Mouse (Mus musculus): ENCODE data around the gene Ttll13.

Gene Ttll13

GRCm38 (mm10) chr7:80268897-80269750 is 22.9 kb downstream of the Ttll13 start, which contains the start of gene Vps33b:
TSS of gene Vps33b (plus strand) at chr7:80269649.
- DNase-seq, result peak; percentile 95

DNA sequence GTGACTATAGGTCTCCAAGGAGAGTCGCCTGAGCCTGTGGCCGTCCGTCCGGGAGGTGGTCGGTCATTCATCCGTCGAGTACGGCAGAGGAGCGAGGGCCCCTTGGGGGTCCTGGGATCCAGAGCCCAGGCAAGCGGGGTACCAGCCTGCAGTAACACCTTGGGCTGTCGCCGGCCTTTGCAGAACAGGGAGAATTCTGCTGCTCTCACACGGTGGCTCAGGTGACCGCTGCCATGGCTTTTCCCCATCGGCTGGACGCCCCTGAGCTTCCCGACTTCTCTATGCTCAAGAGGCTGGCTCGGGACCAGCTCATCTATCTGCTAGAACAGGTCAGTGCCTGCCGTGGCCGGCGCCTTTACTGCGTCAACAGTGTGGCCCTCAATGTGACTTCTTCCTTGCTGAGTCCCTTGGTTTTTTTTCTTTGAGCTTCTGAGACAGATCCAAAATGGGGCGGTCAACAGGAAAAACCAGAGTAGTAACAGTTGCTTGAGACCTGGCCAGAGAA is 23.6 kb downstream of the Ttll13 start:
- no peak for DNase-seq

DNA sequence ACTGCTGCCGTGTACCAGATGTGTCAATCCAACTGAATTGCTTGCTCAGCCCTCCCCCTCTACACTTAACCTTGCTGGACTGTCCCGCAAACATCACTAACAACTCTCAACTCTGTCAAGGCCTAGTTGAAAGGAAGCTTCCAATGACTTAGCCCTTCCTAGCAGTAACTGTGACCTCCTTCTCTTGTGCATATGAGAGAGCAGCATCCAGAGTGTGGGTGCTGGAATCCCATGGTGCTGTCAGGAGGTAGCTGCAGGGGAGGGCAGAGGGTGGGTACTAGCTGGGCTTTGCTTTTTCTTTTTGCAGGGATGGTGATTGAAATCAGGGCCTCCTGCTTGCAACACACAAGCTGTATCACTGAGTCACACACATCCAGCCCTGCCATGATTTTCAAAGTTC is 27.3 kb downstream of the Ttll13 start:
- no peak for DNase-seq

DNA sequence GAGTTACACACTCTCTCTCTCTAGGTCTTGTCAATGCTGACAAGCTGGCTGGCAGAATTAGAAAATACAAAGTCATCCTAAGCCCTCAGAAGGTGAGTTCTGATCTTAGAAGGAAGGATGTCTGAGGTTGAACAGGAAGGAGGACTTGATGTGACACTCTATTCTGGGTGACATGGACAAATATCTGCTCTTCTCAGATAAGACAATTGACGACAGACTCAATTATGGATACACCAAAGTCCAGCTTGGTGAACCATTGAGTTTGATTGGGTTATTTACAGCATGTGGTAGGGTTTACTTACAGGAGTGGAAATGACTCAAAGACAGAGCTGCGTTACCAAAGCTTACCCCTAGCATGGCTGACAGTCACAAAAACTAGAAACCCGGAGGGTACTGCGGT is 30.2 kb downstream of the Ttll13 start:
- DNase-seq, result no peak

DNA sequence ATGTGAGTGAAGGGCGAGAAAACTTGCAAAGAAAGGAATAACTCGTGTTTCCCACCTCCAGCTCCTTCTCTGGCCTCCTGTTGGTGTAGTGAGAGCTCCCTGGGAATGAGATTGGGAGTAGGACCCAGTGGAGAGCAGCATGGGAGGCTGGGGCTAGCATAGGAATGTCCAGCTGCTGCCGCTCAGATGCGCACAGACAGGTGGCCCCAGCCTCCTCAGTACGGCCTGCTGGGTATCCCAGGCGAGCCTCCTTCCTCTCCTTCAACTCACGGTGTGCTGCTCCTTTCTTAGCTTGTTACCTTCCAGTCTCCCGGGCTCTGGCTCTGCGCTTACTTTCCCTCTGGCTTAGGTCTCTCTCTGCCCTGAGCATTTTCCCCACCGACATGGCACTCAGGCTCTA is 33.9 kb downstream of the Ttll13 start:
- DNase-seq, result no peak

- DNase-seq, result no peak
These were observed 34.8 kb downstream of the Ttll13 start for GRCm38 (mm10) chr7:80280998-80281397.

- no peak for DNase-seq
These were observed 35.5 kb downstream of the Ttll13 start for GRCm38 (mm10) chr7:80281646-80282045.

GRCm38 (mm10) chr7:80283226-80283918 is 37.2 kb downstream of the Ttll13 start:
- DNase-seq, result no peak

- DNase-seq, result no peak
These were observed 38.2 kb downstream of the Ttll13 start for GRCm38 (mm10) chr7:80284391-80284790.

- no peak for DNase-seq
These were observed 39.5 kb downstream of the Ttll13 start for GRCm38 (mm10) chr7:80285725-80286124.

GRCm38 (mm10) chr7:80287736-80288135 is 41.6 kb downstream of the Ttll13 start:
- DNase-seq, result no peak

DNA sequence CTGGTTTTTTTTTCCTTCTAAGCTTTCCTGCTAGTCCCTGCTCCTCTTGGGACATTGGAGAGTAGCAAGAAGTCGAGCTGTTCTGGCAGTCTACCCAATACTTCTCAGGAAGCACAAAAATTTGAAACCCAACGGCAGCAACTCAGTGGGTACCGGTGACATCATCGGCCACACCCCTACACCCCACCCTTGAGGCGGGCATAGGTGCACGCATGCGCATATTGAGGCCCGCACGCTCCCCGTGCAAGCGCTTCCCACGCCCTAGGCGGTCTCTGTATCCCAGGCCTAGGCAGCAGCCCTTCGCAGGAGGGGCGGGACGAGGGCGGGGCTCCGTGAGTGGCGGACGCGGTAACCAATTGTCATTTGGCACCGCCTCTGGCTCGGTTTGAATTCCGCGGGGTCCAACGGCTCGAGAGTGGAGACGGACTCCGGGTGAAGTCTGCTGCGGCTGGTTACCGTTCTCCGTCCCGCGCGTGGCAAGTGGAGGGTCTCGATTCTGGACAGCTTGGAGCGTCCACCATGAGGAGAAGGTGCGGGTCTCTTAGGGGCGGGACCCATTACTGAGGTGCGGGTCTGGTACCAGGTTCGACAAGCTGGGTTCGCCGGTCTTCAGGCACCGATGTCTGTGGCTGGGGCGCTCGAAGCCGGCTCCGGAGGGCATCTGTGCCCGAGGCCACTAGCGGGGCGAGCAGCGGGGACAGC is 48.0 kb downstream of the Ttll13 start, which contains the start of gene Prc1:
Prc1 (plus strand) TSS at position 389 of the 702 bp plus-strand sequence.
- peak; percentile 99 for DNase-seq

DNA sequence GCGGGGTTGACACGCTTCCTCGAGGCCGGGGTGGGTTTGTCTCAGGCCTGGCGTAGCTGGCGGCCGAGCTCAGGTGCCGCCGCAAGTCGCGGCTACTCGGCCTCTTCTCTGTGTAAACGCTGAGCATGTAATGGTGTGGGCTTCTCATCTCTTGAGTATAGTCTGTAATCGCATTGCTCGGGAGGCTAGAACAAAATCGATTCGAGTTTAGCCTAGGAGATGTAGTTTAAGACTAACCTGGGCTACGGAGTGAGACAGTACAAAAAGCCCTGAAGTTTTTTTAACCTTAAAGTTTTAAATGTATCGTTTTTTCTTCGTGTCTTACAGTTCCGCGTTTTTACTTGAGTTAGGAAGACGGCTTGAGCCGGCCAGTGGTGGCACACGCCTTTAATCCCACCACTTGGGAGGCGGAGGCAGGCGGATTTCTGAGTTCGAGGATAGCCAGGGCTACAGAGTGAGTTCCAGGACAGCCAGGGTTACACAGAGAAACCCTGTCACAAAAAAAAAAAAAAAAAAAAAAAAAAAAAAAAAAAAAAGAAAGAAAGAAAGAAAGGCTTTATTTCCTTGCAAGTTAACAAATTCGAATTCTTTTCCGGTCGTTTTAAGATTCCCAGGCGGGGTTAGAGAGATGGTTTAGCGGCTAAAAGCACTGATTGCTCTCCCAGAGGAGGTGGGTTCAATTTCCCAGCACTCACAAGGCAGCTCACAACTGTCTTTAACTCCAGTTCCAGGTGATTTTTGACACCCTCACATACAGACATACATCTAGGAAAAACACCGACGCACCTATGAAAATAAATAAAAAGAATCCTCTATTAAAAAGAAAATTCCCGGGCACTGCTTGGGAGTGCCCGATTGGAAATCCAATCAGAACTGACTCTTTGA is 48.8 kb downstream of the Ttll13 start:
- DNase-seq, result no peak

GRCm38 (mm10) chr7:80296462-80296861 is 50.3 kb downstream of the Ttll13 start:
- no peak for DNase-seq

- no peak for DNase-seq
These were observed 50.9 kb downstream of the Ttll13 start for GRCm38 (mm10) chr7:80297041-80297440.

GRCm38 (mm10) chr7:80298754-80299153 is 52.6 kb downstream of the Ttll13 start:
- DNase-seq, result no peak

- DNase-seq, result no peak
These were observed 53.4 kb downstream of the Ttll13 start for GRCm38 (mm10) chr7:80299568-80299967.

GRCm38 (mm10) chr7:80301522-80301921 is 55.3 kb downstream of the Ttll13 start:
- no peak for DNase-seq

DNA sequence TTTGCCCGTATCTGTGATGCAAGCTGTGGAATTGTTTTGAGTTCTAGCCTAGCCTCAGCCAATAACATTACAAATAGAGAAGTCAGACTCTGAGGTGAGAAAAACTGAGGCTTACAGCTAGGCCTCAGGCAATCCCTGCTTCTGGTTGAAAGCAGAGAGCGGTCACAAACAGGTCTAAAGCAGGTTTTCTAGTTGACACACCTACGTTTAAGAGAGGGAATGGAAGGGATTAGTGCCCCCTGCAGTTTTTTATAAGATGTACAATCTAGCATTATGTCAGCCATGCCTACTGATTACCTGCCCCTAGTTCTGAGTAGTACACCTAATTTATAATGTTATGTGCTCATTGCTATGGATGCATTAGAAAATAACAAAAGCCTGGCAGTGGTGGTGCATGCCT is 61.6 kb downstream of the Ttll13 start:
- DNase-seq, result no peak
